Mouse (Mus musculus): Measurements from ENCODE around the gene Pou4f2. TPM values are rescaled to one million over a fixed set of nuclear protein-coding genes. Genes with fewer than 3 reads are reported as not detected.
A peak's percentile ranks its signal among the peaks of the same experiment; 100 is the strongest.

Gene Pou4f2
- polyA plus RNA-seq, 1 experiment from 2014 or later: not detected

DNA sequence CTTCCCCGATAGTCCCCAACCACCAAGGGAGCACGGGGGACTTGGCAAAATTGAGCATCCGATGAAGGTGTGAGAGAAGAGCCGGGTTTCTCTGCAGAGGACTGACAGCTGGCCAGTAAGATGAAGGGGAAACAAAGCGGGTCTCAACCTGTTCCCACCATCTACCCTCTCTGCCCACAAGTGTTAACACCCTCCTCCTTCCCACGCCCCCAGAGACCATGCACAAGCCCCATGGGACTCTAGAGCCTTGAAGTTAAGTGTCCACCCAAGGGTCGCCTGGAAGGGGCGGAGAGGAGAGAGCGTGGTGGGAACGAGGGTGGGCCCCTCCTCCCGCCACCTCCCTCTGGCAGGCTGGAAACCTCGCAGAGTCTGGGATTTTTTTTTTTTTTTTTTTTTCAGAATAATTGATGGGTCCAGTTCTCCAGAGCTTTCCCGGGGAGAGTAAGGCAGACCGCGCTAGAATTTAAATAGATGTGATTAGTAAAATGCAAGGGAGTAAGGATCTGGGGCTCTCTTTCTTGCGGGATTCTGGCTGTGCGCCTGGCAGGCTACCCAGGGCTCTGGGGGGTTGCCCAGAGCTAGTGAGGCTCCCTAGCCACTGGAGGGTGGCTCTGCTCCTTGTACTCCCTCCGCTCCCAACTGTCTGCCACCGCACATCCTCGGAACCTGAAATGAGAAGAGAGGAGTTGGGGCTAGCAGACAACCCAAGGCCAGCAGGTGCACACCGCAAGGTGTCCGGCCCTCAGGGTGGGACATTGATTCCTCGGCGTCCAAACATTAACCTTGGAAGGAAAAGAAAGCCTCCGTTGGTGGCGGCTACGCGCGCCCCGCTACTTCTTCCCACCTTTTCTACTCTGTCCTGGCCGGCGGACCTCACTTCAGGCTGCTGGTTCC is 9.3 kb downstream of the Pou4f2 start:
- Histone ChIP-seq H3K4me1 (ENCODE audit: control insufficient read depth, insufficient read depth, low read length) (no peaks in the 10 kb centered on the region), H3K4me3 (ENCODE audit: low read length) (no peak overlapping the region), H3K9me3 (ENCODE audit: control insufficient read depth, low read length) (no peaks in the 10 kb centered on the region), H3K27ac (ENCODE audit: low read depth, low read length) (no peak overlapping the region), H3K36me3 (ENCODE audit: control insufficient read depth, insufficient read depth, low read length) (no peaks in the 10 kb centered on the region), H3K9ac (ENCODE audit: low read depth, low read length) (no peak overlapping the region), H3K27me3 (ENCODE audit: control insufficient read depth, insufficient read depth, low read length) (peaks cover 86% of the 10 kb centered on the region), H3K4me2 (replicated peaks; ENCODE audit: low read depth, low read length) (no peak overlapping the region)
- under 1% methylated on average over 32 of the region's 32 CpGs for WGBS
- ATAC-seq (ENCODE audit: low FRiP score, low TSS enrichment): no peak

DNA sequence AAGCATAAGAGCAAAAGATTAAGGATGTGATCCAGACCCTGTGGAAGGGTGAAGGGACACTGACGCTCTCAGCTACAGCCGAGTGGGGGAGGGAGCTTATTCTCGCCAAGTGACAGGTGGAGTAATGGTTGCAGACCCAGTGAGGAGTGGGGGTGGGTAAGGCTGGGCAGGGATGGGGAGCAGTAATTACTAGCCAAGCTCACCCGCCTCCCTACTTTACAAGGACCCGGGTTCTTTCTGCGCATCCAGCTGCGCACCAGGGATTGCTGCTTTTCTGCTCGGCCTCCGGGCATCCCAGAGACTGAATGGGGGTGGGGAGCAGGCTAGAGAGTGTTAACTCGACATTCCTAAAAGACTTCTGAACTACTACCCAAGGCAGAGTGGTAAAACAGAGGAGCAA is 10.0 kb downstream of the Pou4f2 start:
- H3K9me3 ChIP-seq (ENCODE audit: control insufficient read depth, low read length): no peaks in the 10 kb centered on the region
- WGBS: 1% methylated on average over 10 of the region's 10 CpGs

DNA sequence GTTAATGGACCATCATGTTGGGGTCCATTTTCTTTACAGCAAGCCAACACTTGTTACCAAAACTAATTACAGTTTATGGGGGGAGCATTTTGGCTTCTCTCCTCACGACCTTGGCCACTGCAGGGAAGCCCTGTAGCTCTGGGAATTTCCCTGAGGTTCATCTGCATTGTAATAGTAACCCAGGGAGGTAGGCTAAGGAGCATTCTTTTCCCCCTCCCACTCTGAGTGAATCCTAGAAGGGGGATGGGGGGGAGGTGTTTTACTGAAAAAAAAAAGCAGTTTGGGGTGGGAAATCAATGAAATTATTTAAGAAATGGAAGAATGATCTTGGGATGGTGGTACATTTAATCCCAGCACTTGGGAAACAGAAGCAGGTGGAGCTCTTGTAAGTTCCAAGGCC is 12.5 kb downstream of the Pou4f2 start:
- Histone ChIP-seq H3K4me3 (ENCODE audit: low read length) (no peak overlapping the region), H3K36me3 (ENCODE audit: control insufficient read depth, insufficient read depth, low read length) (no peaks in the 10 kb centered on the region), H3K9ac (ENCODE audit: low read depth, low read length) (no peak overlapping the region), H3K27ac (ENCODE audit: low read depth, low read length) (no peak overlapping the region), H3K4me2 (replicated peaks; ENCODE audit: low read depth, low read length) (no peak overlapping the region), H3K4me1 (ENCODE audit: control insufficient read depth, insufficient read depth, low read length) (peaks cover 9% of the 10 kb centered on the region; the same call in 1 of the 2 replicates), H3K9me3 (ENCODE audit: control insufficient read depth, low read length) (no peaks in the 10 kb centered on the region), H3K27me3 (ENCODE audit: control insufficient read depth, insufficient read depth, low read length) (peaks cover 80% of the 10 kb centered on the region)
- WGBS: 0% methylated on average over 1 of the region's 1 CpGs
- no peak for ATAC-seq (ENCODE audit: low FRiP score, low TSS enrichment)

More for the DNA sequence above, 10.0 kb downstream of the Pou4f2 start:
- no peak overlapping the region for H3K27ac ChIP-seq (ENCODE audit: low read depth, low read length)
- peaks cover 85% of the 10 kb centered on the region for H3K27me3 ChIP-seq (ENCODE audit: control insufficient read depth, insufficient read depth, low read length)
- H3K9ac ChIP-seq (ENCODE audit: low read depth, low read length): no peak overlapping the region
- H3K4me3 ChIP-seq (ENCODE audit: low read length): no peak overlapping the region
- ATAC-seq (ENCODE audit: low FRiP score, low TSS enrichment): no peak
- no peaks in the 10 kb centered on the region for H3K4me1 ChIP-seq (ENCODE audit: control insufficient read depth, insufficient read depth, low read length)
- no peak overlapping the region for H3K4me2 ChIP-seq (replicated peaks; ENCODE audit: low read depth, low read length)
- no peaks in the 10 kb centered on the region for H3K36me3 ChIP-seq (ENCODE audit: control insufficient read depth, insufficient read depth, low read length)

GRCm38 (mm10) chr8:78420101-78420503 is 16.3 kb downstream of the Pou4f2 start:
- Histone ChIP-seq H3K27me3 (ENCODE audit: control insufficient read depth, insufficient read depth, low read length) (peaks cover 49% of the 10 kb centered on the region), H3K9ac (ENCODE audit: low read depth, low read length) (no peak overlapping the region), H3K27ac (ENCODE audit: low read depth, low read length) (no peak overlapping the region), H3K36me3 (ENCODE audit: control insufficient read depth, insufficient read depth, low read length) (no peaks in the 10 kb centered on the region), H3K4me3 (ENCODE audit: low read length) (peak overlapping the region; percentile 29), H3K9me3 (ENCODE audit: control insufficient read depth, low read length) (no peaks in the 10 kb centered on the region), H3K4me1 (ENCODE audit: control insufficient read depth, insufficient read depth, low read length) (peaks cover 9% of the 10 kb centered on the region; the same call in 1 of the 2 replicates), H3K4me2 (replicated peaks; ENCODE audit: low read depth, low read length) (peak overlapping the region; percentile 52)
- ATAC-seq (ENCODE audit: low FRiP score, low TSS enrichment): peak; percentile 77; the same call in 1 of the 2 replicates
- WGBS: under 1% methylated on average over 19 of the region's 19 CpGs

GRCm38 (mm10) chr8:78419272-78419671 is 17.2 kb downstream of the Pou4f2 start:
- Histone ChIP-seq H3K27ac (ENCODE audit: low read depth, low read length) (no peak overlapping the region), H3K4me3 (ENCODE audit: low read length) (no peak overlapping the region), H3K4me2 (replicated peaks; ENCODE audit: low read depth, low read length) (peak overlapping the region; percentile 52), H3K27me3 (ENCODE audit: control insufficient read depth, insufficient read depth, low read length) (peaks cover 42% of the 10 kb centered on the region), H3K4me1 (ENCODE audit: control insufficient read depth, insufficient read depth, low read length) (peaks cover 9% of the 10 kb centered on the region; the same call in 1 of the 2 replicates), H3K9me3 (ENCODE audit: control insufficient read depth, low read length) (no peaks in the 10 kb centered on the region), H3K9ac (ENCODE audit: low read depth, low read length) (no peak overlapping the region), H3K36me3 (ENCODE audit: control insufficient read depth, insufficient read depth, low read length) (no peaks in the 10 kb centered on the region)
- ATAC-seq (ENCODE audit: low FRiP score, low TSS enrichment): no peak
- WGBS: 31% methylated on average over 4 of the region's 4 CpGs

GRCm38 (mm10) chr8:78390756-78391155 is 45.7 kb downstream of the Pou4f2 start:
- Histone ChIP-seq H3K9me3 (ENCODE audit: control insufficient read depth, low read length) (no peaks in the 10 kb centered on the region), H3K4me1 (ENCODE audit: control insufficient read depth, insufficient read depth, low read length) (no peaks in the 10 kb centered on the region), H3K36me3 (ENCODE audit: control insufficient read depth, insufficient read depth, low read length) (no peaks in the 10 kb centered on the region), H3K27ac (ENCODE audit: low read depth, low read length) (no peak overlapping the region), H3K4me2 (replicated peaks; ENCODE audit: low read depth, low read length) (no peak overlapping the region), H3K4me3 (ENCODE audit: low read length) (no peak overlapping the region), H3K9ac (ENCODE audit: low read depth, low read length) (no peak overlapping the region), H3K27me3 (ENCODE audit: control insufficient read depth, insufficient read depth, low read length) (no peaks in the 10 kb centered on the region)
- 87% methylated on average over 7 of the region's 7 CpGs for WGBS
- no peak for ATAC-seq (ENCODE audit: low FRiP score, low TSS enrichment)

Other genes starting within 250 kb of the Pou4f2 start
- gene Ttc29, start 223.3 kb downstream of the Pou4f2 start, polyA plus RNA-seq (2014; fragmentation: Nextera tagmentation; extraction: Ambion mirVana): 0.23 TPM in 1 of 2 replicates, not detected in the other
- gene Rbmxl1, start 72.3 kb upstream of the Pou4f2 start, polyA plus RNA-seq (2014; fragmentation: Nextera tagmentation; extraction: Ambion mirVana): 275 and 296 TPM in 2 replicates
- 11.3 and 12.0 TPM in 2 replicates for gene Slc10a7, start 72.7 kb upstream of the Pou4f2 start, polyA plus RNA-seq (2014; fragmentation: Nextera tagmentation; extraction: Ambion mirVana)

All from kidney, embryonic 14.5 days (tissue).